Mouse (Mus musculus): ENCODE results near the gene Fcrlb. TPM values are rescaled to one million over a fixed set of nuclear protein-coding genes. Genes with fewer than 3 reads are reported as not detected.

The Fcrlb gene
- total RNA-seq (2023): not detected

GRCm38 (mm10) chr1:170912891-170913615 is at the start of gene Fcrlb:
Gene Fcrlb (minus strand): TSS chr1:170912941.

GRCm38 (mm10) chr1:170927378-170927777 is 14.6 kb upstream of the Fcrlb start, which contains the start of gene Fcrla:
Gene Fcrla (minus strand): TSS chr1:170927583.

GRCm38 (mm10) chr1:170884978-170885561 is 27.7 kb downstream of the Fcrlb start, which contains the start of the genes Gm26620 and Dusp12:
Gene Gm26620 (plus strand): TSS chr1:170885065.
Gene Dusp12 (minus strand): TSS chr1:170885540.

GRCm38 (mm10) chr1:170867691-170868105 is 45.0 kb downstream of the Fcrlb start, which contains the start of gene Atf6:
Gene Atf6 (minus strand): TSS chr1:170867771.

Other genes starting within 250 kb of the Fcrlb start
- gene Atf6, start 45.2 kb downstream of the Fcrlb start, total RNA-seq (2023): 1 to 10 TPM; 8.7 to 8.8 TPM
- gene Gm26620, start 27.9 kb downstream of the Fcrlb start, total RNA-seq (2023): not detected
- 10 to 100 TPM; 15.0 to 19.0 TPM for gene Dusp12, start 27.4 kb downstream of the Fcrlb start, total RNA-seq (2023)
- gene Fcrla, start 14.6 kb upstream of the Fcrlb start, total RNA-seq (2023): 1 to 10 TPM; 1.6 to 2.9 TPM
- 1 to 10 TPM in 1 of 2 experiments, not detected in 1; 1.1 TPM for gene Fcgr2b, start 63.6 kb upstream of the Fcrlb start, total RNA-seq (2023)
- gene Fcgr4, start 106.0 kb upstream of the Fcrlb start, total RNA-seq (2023): under 1 TPM in 1 of 2 experiments, not detected in 1; 0.44 TPM
- 1 to 10 TPM; 1.6 to 2.6 TPM for gene Fcgr3, start 152.0 kb upstream of the Fcrlb start, total RNA-seq (2023)
- not detected for gene Cfap126, start 201.0 kb upstream of the Fcrlb start, total RNA-seq (2023)
- gene Sdhc, start 237.7 kb upstream of the Fcrlb start, total RNA-seq (2023): 100 to 1,000 TPM; 106 to 111 TPM
- gene Mpz, start 237.8 kb upstream of the Fcrlb start, total RNA-seq (2023): not detected

Data from T-cell, adult 66 days (primary cell).